Mouse (Mus musculus) hindbrain, embryonic 13.5 days (tissue): Measurements from ENCODE around the gene Hivep1. TPM values are rescaled to one million over a fixed set of nuclear protein-coding genes. Genes with fewer than 3 reads are reported as not detected.

Experiments used
- ATAC-seq: fragments of 200-750 bp; cut with Nextera tagmentation; 2 replicates; pipeline ENCODE4 v1.8.0; 2017; ENCODE audit warnings: moderate TSS enrichment; ENCODE audit not compliant: low FRiP score
- H3K27ac ChIP-seq: fragments of 300-500 bp; sonication (generic); 2 replicates; pipeline ENCODE4 v1.5.1; 2015; ENCODE audit warnings: inconsistent platforms, mild to moderate bottlenecking, moderate library complexity
- H3K27me3 ChIP-seq: fragments of 300-500 bp; sonication (generic); 2 replicates; pipeline ENCODE4 v1.6.1; 2015; ENCODE audit warnings: mild to moderate bottlenecking, inconsistent platforms
- H3K36me3 ChIP-seq: fragments of 300-500 bp; sonication (generic); 2 replicates; pipeline ENCODE4 v1.6.1; 2015; ENCODE audit warnings: mild to moderate bottlenecking, inconsistent platforms
- H3K4me1 ChIP-seq: fragments of 300-500 bp; sonication (generic); replicated peaks from 2 replicates; pipeline ENCODE4 v1.6.1; 2015; ENCODE audit warnings: inconsistent platforms
- H3K4me2 ChIP-seq: fragments of 300-500 bp; sonication (generic); 2 replicates; pipeline ENCODE4 v1.6.1; 2015; ENCODE audit warnings: inconsistent platforms, mild to moderate bottlenecking, moderate library complexity
- H3K4me3 ChIP-seq: fragments of 300-500 bp; sonication (generic); 2 replicates; pipeline ENCODE4 v1.5.1; 2015; ENCODE audit warnings: mild to moderate bottlenecking, inconsistent platforms
- H3K9ac ChIP-seq: fragments of 300-500 bp; sonication (generic); 2 replicates; pipeline ENCODE4 v1.6.1; 2015; ENCODE audit warnings: mild to moderate bottlenecking, inconsistent platforms
- H3K9me3 ChIP-seq: fragments of 300-500 bp; sonication (generic); 2 replicates; pipeline ENCODE4 v1.6.1; 2016; ENCODE audit warnings: inconsistent platforms
- WGBS: fragments of 180-500 bp; shearing (Covaris S2); methylation state at CpG from one replicate; pipeline ENCODE4 v1.1.7; 2015; 5-methylcytosine and 5-hydroxymethylcytosine counted together
- polyA plus RNA-seq: library from polyadenylated mRNA; unstranded; fragments of >200 nt; fragmentation: Nextera tagmentation; extraction: Ambion mirVana; gene quantifications from 2 replicates; pipeline ENCODE4 v1.2.1, GENCODE M21; 2015

Gene Hivep1
- polyA plus RNA-seq, 1 experiment from 2014 or later, result 21.1 TPM

- Histone ChIP-seq H3K36me3 (no peaks in the 10 kb centered on the region), H3K9ac (no peak overlapping the region), H3K27ac (0 out of 2 replicates have a peak overlapping the region, but pooled peaks have one; percentile 30), H3K4me2 (no peak overlapping the region), H3K9me3 (no peaks in the 10 kb centered on the region), H3K27me3 (no peaks in the 10 kb centered on the region), H3K4me1 (peaks cover 5% of the 10 kb centered on the region; the same call in 1 of the 2 replicates), H3K4me3 (no peak overlapping the region)
- no peak for ATAC-seq
- 6% methylated on average over 9 of the region's 9 CpGs for WGBS
Observed at GRCm38 (mm10) chr13:42193016-42193415, 141.2 kb downstream of the Hivep1 start.

- no peak overlapping the region for H3K4me2 ChIP-seq
- no peaks in the 10 kb centered on the region for H3K27me3 ChIP-seq
- WGBS, result 92% methylated on average over 7 of the region's 7 CpGs
- no peak overlapping the region for H3K27ac ChIP-seq
- H3K4me3 ChIP-seq, result no peak overlapping the region
- no peak overlapping the region for H3K9ac ChIP-seq
- ATAC-seq, result no peak
- peaks cover 5% of the 10 kb centered on the region; the same call in 1 of the 2 replicates for H3K4me1 ChIP-seq
- H3K36me3 ChIP-seq, result no peaks in the 10 kb centered on the region
- H3K9me3 ChIP-seq, result 0 out of 2 replicates have a peak, but pooled peaks cover 8% of the 10 kb centered on the region
Observed at GRCm38 (mm10) chr13:42195671-42196070, 143.8 kb downstream of the Hivep1 start.

DNA sequence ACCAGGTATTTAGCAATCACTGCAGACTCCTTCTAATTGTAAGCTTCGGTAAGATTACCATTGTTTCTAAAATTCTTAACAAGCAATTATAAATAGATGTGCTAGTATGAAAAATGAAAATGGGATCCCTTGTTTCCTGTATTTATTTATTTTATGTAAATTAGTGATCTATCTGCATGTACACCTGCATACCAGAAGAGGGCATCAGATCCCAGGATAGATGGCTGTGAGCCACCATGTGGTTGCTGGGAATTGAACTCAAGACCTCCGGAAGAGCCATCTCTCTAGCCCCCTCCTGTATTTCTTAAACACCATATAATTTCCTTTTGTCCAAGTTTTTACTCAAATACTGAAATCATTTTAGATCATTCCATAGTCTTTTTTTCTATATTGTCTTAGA is 145.8 kb downstream of the Hivep1 start:
- H3K4me2 ChIP-seq, result no peak overlapping the region
- peaks cover 4% of the 10 kb centered on the region; the same call in 1 of the 2 replicates for H3K4me1 ChIP-seq
- H3K36me3 ChIP-seq, result no peaks in the 10 kb centered on the region
- H3K9me3 ChIP-seq, result 0 out of 2 replicates have a peak, but pooled peaks cover 8% of the 10 kb centered on the region
- no peak overlapping the region for H3K27ac ChIP-seq
- no peak overlapping the region for H3K9ac ChIP-seq
- no peak for ATAC-seq
- no peaks in the 10 kb centered on the region for H3K27me3 ChIP-seq
- H3K4me3 ChIP-seq, result no peak overlapping the region
- WGBS, result 99% methylated on average over 2 of the region's 2 CpGs

DNA sequence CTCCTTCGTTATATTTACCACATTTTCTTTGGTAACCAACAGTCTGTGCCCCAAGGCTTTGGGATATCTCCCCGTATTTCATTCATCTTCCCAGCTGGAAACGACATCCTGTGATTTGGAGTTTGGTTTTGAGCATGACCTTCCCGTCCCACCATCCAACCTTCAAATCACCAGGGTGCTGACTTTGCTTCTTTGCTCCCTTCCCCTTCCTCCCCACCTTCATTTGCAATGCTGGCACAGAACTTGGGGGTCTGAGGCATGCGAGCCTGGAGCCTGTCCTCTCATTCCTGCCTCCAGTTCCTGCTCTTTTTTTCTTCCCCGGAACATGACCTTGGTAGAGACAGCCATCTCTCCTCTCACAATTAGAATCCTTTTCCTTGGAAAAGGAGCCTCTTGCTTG is 161.7 kb downstream of the Hivep1 start:
- Histone ChIP-seq H3K9me3 (no peaks in the 10 kb centered on the region), H3K4me2 (no peak overlapping the region), H3K9ac (no peak overlapping the region), H3K4me3 (no peak overlapping the region), H3K27ac (no peak overlapping the region), H3K4me1 (no peaks in the 10 kb centered on the region), H3K36me3 (no peaks in the 10 kb centered on the region), H3K27me3 (no peaks in the 10 kb centered on the region)
- 87% methylated on average over 6 of the region's 6 CpGs for WGBS
- no peak for ATAC-seq

- 93% methylated on average over 7 of the region's 7 CpGs for WGBS
- Histone ChIP-seq H3K9me3 (no peaks in the 10 kb centered on the region), H3K9ac (no peak overlapping the region), H3K4me3 (no peak overlapping the region), H3K4me1 (no peaks in the 10 kb centered on the region), H3K27ac (no peak overlapping the region), H3K27me3 (no peaks in the 10 kb centered on the region), H3K36me3 (no peaks in the 10 kb centered on the region), H3K4me2 (no peak overlapping the region)
- no peak for ATAC-seq
Observed at GRCm38 (mm10) chr13:42222401-42222800, 170.6 kb downstream of the Hivep1 start.

- Histone ChIP-seq H3K27ac (no peak overlapping the region), H3K4me2 (no peak overlapping the region), H3K4me3 (no peak overlapping the region), H3K9ac (no peak overlapping the region), H3K36me3 (no peaks in the 10 kb centered on the region), H3K4me1 (no peaks in the 10 kb centered on the region), H3K9me3 (no peaks in the 10 kb centered on the region), H3K27me3 (no peaks in the 10 kb centered on the region)
- 93% methylated on average over 10 of the region's 10 CpGs for WGBS
- no peak for ATAC-seq
Observed at GRCm38 (mm10) chr13:42228849-42229248, 177.0 kb downstream of the Hivep1 start.

GRCm38 (mm10) chr13:42233741-42234419 is 182.1 kb downstream of the Hivep1 start:
- ATAC-seq, result no peak
- no peak overlapping the region for H3K9ac ChIP-seq
- no peaks in the 10 kb centered on the region for H3K4me1 ChIP-seq
- H3K36me3 ChIP-seq, result no peaks in the 10 kb centered on the region
- H3K9me3 ChIP-seq, result no peaks in the 10 kb centered on the region
- no peaks in the 10 kb centered on the region for H3K27me3 ChIP-seq
- no peak overlapping the region for H3K27ac ChIP-seq
- H3K4me3 ChIP-seq, result no peak overlapping the region
- no peak overlapping the region for H3K4me2 ChIP-seq
- WGBS, result 82% methylated on average over 9 of the region's 9 CpGs

- no peak overlapping the region for H3K4me3 ChIP-seq
- no peaks in the 10 kb centered on the region for H3K9me3 ChIP-seq
- H3K27me3 ChIP-seq, result no peaks in the 10 kb centered on the region
- H3K4me1 ChIP-seq, result no peaks in the 10 kb centered on the region
- H3K36me3 ChIP-seq, result no peaks in the 10 kb centered on the region
- no peak overlapping the region for H3K27ac ChIP-seq
- no peak for ATAC-seq
- WGBS, result 94% methylated on average over 3 of the region's 3 CpGs
- no peak overlapping the region for H3K9ac ChIP-seq
- H3K4me2 ChIP-seq, result no peak overlapping the region
Observed at GRCm38 (mm10) chr13:42238520-42238919, 186.7 kb downstream of the Hivep1 start.

DNA sequence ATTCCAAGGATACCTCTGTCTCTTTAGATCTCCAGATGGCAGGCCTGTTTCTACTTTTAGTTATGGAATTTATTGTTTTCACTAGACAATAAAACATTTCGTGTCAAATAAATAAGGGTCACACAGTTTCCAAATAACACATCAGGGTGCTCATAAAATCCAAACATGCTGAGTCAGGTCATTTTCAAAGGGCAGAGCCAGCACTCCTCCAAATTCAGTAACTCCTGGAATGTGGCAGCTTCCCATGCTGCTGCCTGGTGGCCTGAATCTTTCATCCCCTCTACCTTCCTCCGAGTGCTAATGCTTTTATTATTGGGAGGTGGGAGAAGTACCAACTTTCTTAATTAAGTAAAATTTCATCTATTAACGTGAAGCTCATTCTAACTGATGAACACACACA is 190.3 kb downstream of the Hivep1 start:
- H3K27ac ChIP-seq, result no peak overlapping the region
- H3K4me3 ChIP-seq, result no peak overlapping the region
- no peaks in the 10 kb centered on the region for H3K27me3 ChIP-seq
- 72% methylated on average over 3 of the region's 3 CpGs for WGBS
- no peak overlapping the region for H3K9ac ChIP-seq
- H3K4me2 ChIP-seq, result no peak overlapping the region
- no peak for ATAC-seq
- H3K9me3 ChIP-seq, result no peaks in the 10 kb centered on the region
- H3K4me1 ChIP-seq, result peaks cover 4% of the 10 kb centered on the region; the same call in 1 of the 2 replicates
- no peaks in the 10 kb centered on the region for H3K36me3 ChIP-seq

Other genes with a start within 250 kb of the Hivep1 start
- 0.65 and 0.70 TPM in 2 replicates for gene Adtrp, start 204.3 kb upstream of the Hivep1 start, polyA plus RNA-seq
- 1.7 and 1.9 TPM in 2 replicates for gene Edn1, start 249.5 kb downstream of the Hivep1 start, polyA plus RNA-seq